Mouse (Mus musculus) left cerebral cortex, postnatal 14 days (tissue): ENCODE measurements around the gene Arl5a. TPM values are rescaled to one million over a fixed set of nuclear protein-coding genes. Genes with fewer than 3 reads are reported as not detected.

Experiments
- DNase-seq, 2 experiments: peaks; one replicate each; pipeline ENCODE4 v3.0.0; 2021 to 2022; ENCODE audit warnings: low spot score in 2 of 2, mixed read lengths in 1 of 2
- intact Hi-C: fragments of 180-260 bp; cut with DNase I; formaldehyde crosslinking; loops from one replicate; pipeline ENCODE4 v1.15.1; 2025
- total RNA-seq, 2 experiments: library from RNA; stranded (reverse); gene quantifications; 2 replicates each; pipeline ENCODE4 v1.2.3; 2021

Arl5a gene
- total RNA-seq, 2 experiments from 2014 or later: 67.3 to 67.8 TPM

- no peak for DNase-seq
- intact Hi-C loops: loop anchor here (2.0 kb wide), 1 partner anchor 165 kb away; no protein-coding TSS in a partner anchor
Observed at GRCm38 (mm10) chr2:52425523-52425795, 758 bp upstream of the Arl5a start.

- DNase-seq: peak in 1 of 2 experiments; percentile 38
- intact Hi-C loops: loop anchor here (2.0 kb wide), 1 partner anchor 167 kb away; no protein-coding TSS in a partner anchor
Observed at GRCm38 (mm10) chr2:52424248-52424728, 413 bp downstream of the Arl5a start.

GRCm38 (mm10) chr2:52423611-52424247 is 972 bp downstream of the Arl5a start:
- intact Hi-C loops: loop anchor here (2.0 kb wide), 1 partner anchor 167 kb away; no protein-coding TSS in a partner anchor
- DNase-seq: no peak

GRCm38 (mm10) chr2:52422871-52423610 is 1.7 kb downstream of the Arl5a start:
- no peak for DNase-seq
- intact Hi-C loops: no loop called here

GRCm38 (mm10) chr2:52421197-52421596 is 3.5 kb downstream of the Arl5a start:
- DNase-seq: no peak
- intact Hi-C loops: no loop called here

GRCm38 (mm10) chr2:52420001-52420710 is 4.5 kb downstream of the Arl5a start:
- intact Hi-C loops: no loop called here

GRCm38 (mm10) chr2:52419295-52419694 is 5.4 kb downstream of the Arl5a start:
- intact Hi-C loops: no loop called here
- no peak for DNase-seq

More at GRCm38 (mm10) chr2:52420001-52420710, 4.5 kb downstream of the Arl5a start:
- no peak for DNase-seq

GRCm38 (mm10) chr2:52412524-52413037 is 12.1 kb downstream of the Arl5a start:
- no peak for DNase-seq
- intact Hi-C loops: no loop called here

GRCm38 (mm10) chr2:52406480-52406879 is 18.2 kb downstream of the Arl5a start:
- intact Hi-C loops: loop anchor here (5.0 kb wide), 1 partner anchor 144 kb away; no protein-coding TSS in a partner anchor
- DNase-seq: no peak

GRCm38 (mm10) chr2:52405238-52405637 is 19.5 kb downstream of the Arl5a start:
- intact Hi-C loops: loop anchor here (5.0 kb wide), 1 partner anchor 143 kb away; no protein-coding TSS in a partner anchor
- DNase-seq: no peak

- intact Hi-C loops: loop anchor here (10.0 kb wide), 1 partner anchor 90 kb away; no protein-coding TSS in a partner anchor
Observed at GRCm38 (mm10) chr2:52394529-52394928, 30.2 kb downstream of the Arl5a start.

GRCm38 (mm10) chr2:52390415-52390975 is 34.2 kb downstream of the Arl5a start:
- DNase-seq: no peak
- intact Hi-C loops: loop anchor here (10.0 kb wide), 1 partner anchor 86 kb away; no protein-coding TSS in a partner anchor

More at GRCm38 (mm10) chr2:52394529-52394928, 30.2 kb downstream of the Arl5a start:
- DNase-seq: peak in 1 of 2 experiments; percentile 37

GRCm38 (mm10) chr2:52389975-52390374 is 34.7 kb downstream of the Arl5a start:
- intact Hi-C loops: loop anchor here (10.0 kb wide), 1 partner anchor 85 kb away; no protein-coding TSS in a partner anchor
- DNase-seq: no peak

- DNase-seq: no peak
- intact Hi-C loops: no loop called here
Observed at GRCm38 (mm10) chr2:52386451-52386850, 38.2 kb downstream of the Arl5a start.

GRCm38 (mm10) chr2:52386037-52386436 is 38.7 kb downstream of the Arl5a start:
- DNase-seq: no peak
- intact Hi-C loops: no loop called here

GRCm38 (mm10) chr2:52378848-52379261 is 45.8 kb downstream of the Arl5a start:
- intact Hi-C loops: no loop called here
- peak in 1 of 2 experiments; percentile 12 for DNase-seq

GRCm38 (mm10) chr2:52378448-52378804 is 46.3 kb downstream of the Arl5a start, which contains the start of gene Neb:
Neb (minus strand) TSS chr2:52378474.
- intact Hi-C loops: no loop called here
- no peak for DNase-seq

- no peak for DNase-seq
- intact Hi-C loops: no loop called here
Observed at GRCm38 (mm10) chr2:52377706-52378447, 46.8 kb downstream of the Arl5a start.
